In the genomic region with DNA sequence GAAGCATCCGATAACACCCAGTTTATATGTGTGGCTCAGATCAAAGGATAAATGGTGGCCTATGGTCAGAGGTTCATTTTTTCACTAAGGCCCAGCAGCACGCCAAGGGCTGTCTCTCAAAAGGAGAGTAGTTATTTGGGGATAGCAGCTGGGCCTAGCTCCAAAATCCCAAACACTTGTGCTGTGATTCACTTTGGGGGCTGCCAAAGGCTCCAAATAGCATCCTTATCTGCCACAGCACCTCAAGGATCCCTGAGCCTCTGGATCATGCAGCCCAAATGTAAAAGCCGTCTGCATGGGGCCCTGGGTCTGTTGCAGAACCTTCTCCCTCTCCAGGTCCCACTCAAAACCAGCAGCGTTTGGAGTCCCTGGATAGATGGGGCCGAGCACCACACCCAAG, we compare ENCODE assay signal across 24 mouse cellular contexts. TPM values are rescaled to one million over a fixed set of nuclear protein-coding genes. Genes with fewer than 3 reads are reported as not detected.
A peak's percentile ranks its signal among the peaks of the same experiment; 100 is the strongest.
DNase-seq lines count a peak whose midpoint lies in the region; ATAC-seq and TF ChIP-seq lines count a peak whose summit lies in the region.
"Had no signal": no experiment of that assay in that cellular context is flagged by ENCODE, and none has a peak within 500 bp of the region (broad histone marks: within the 10 kb centered on the region; RNA-seq: fewer than 3 reads in every experiment).

No protein-coding gene starts in this region.

- peaks cover 45% of the 10 kb centered on the region for H3K4me1 ChIP-seq in heart, embryonic 12.5 days (replicated peaks)
- H3K4me1 ChIP-seq: liver, embryonic 13.5 days had no signal

- peaks cover 16% of the 10 kb centered on the region; the same call in 1 of the 2 replicates for H3K27me3 ChIP-seq in heart, embryonic 12.5 days (replicated peaks)

- H3K27ac ChIP-seq in gastrocnemius, adult 2 months = peak overlapping the region; percentile 31; the same call in 1 of the 2 replicates
- no peak overlapping the region for H3K27ac ChIP-seq in heart, embryonic 12.5 days (ENCODE audit: poor library complexity, severe bottlenecking)
- H3K27ac ChIP-seq: hindbrain, embryonic 15.5 days; liver, embryonic 13.5 days; midbrain, embryonic 13.5 days had no signal

- 0 out of 2 replicates have a peak overlapping the region, but pooled peaks have one; percentile 11 for H3K4me2 ChIP-seq in heart, embryonic 12.5 days
- H3K4me2 ChIP-seq: hindbrain, embryonic 15.5 days; liver, embryonic 13.5 days; midbrain, embryonic 13.5 days had no signal

- ATAC-seq in heart, embryonic 12.5 days (ENCODE audit: insufficient number of reproducible peaks, low FRiP score) = no peak
- ATAC-seq: CD4-positive, CD25-positive, alpha-beta regulatory T cell, adult 4 months; forebrain, embryonic 14.5 days; midbrain, embryonic 13.5 days had no signal

- intact Hi-C loops in gastrocnemius, adult 2 months (cut with DNase I) = no loop called here
- intact Hi-C loops in gastrocnemius, postnatal 14 days (cut with DNase I; ENCODE audit: low total_unique reads) = no loop called here
- intact Hi-C loops in heart, postnatal 10 days (cut with DNase I) = no loop called here

- H3K4me3 ChIP-seq in gastrocnemius, adult 2 months = no peak overlapping the region
- H3K4me3 ChIP-seq in heart, embryonic 12.5 days = no peak overlapping the region
- H3K4me3 ChIP-seq: hindbrain, embryonic 15.5 days; liver, embryonic 13.5 days; megakaryocyte, embryonic 14.5 days; midbrain, embryonic 13.5 days had no signal

- no peak overlapping the region for H3K9ac ChIP-seq in heart, embryonic 12.5 days
- H3K9ac ChIP-seq: hindbrain, embryonic 15.5 days; liver, embryonic 13.5 days; midbrain, embryonic 13.5 days had no signal

- no peak for TF ChIP-seq CTCF in gastrocnemius, adult 2 months (IDR thresholded peaks at IDR 0.05)

- H3K36me3 ChIP-seq in heart, embryonic 12.5 days = no peaks in the 10 kb centered on the region
- H3K36me3 ChIP-seq: hindbrain, embryonic 15.5 days; liver, embryonic 13.5 days; midbrain, embryonic 13.5 days had no signal

- no peaks in the 10 kb centered on the region for H3K9me3 ChIP-seq in heart, embryonic 12.5 days (replicated peaks)
- H3K9me3 ChIP-seq: hindbrain, embryonic 15.5 days; liver, embryonic 13.5 days; megakaryocyte, embryonic 14.5 days; midbrain, embryonic 13.5 days had no signal

- DNase-seq in gastrocnemius, adult 2 months = peak; percentile 48
- DNase-seq in gastrocnemius, postnatal 14 days = no peak
- DNase-seq in lung, postnatal 10 days = peak; percentile 37
- no peak for DNase-seq in lung, postnatal 4 days
- DNase-seq in heart, postnatal 10 days = peak; percentile 79 to 80
- no peak for DNase-seq in kidney, postnatal 10 days
- DNase-seq in c-Kit-positive CD71-positive TER-119-positive erythroid progenitor cells, embryonic 14.5 days (ENCODE audit: low spot score) = no peak
- DNase-seq: adrenal gland, adult 2 months; cerebellum, adult 2 months; cerebellum, postnatal 25 days; embryo, embryonic 11 days; gastrocnemius, postnatal 25 days; kidney, adult 9 months; kidney, postnatal 36 days; liver, embryonic 13.5 days; lung, adult 2 months; right cerebral cortex, postnatal 25 days had no signal

- 47% methylated on average over 5 of the region's 5 CpGs for WGBS in heart, embryonic 12.5 days

RNA-seq across cellular contexts. Expression of gene Spsb1, which starts 6.7 kb away (rescaled TPM):
- 10 to 100 TPM in 1 of 2 experiments, 1 to 10 TPM in 1; 5.5 to 16.1 TPM for total RNA-seq in gastrocnemius, adult 2 months (2021)
- 10 to 100 TPM; 12.9 to 20.1 TPM for total RNA-seq in gastrocnemius, postnatal 14 days (2021)
- polyA plus RNA-seq in heart, embryonic 12.5 days (2016; fragmentation: Nextera tagmentation; extraction: Ambion mirVana) = 5.4 and 5.7 TPM in 2 replicates
- total RNA-seq in heart, postnatal 10 days (2021) = 10 to 100 TPM; 34.3 to 56.2 TPM
- total RNA-seq: monocyte, adult 5-6 weeks had no signal

Comparison
In these comparisons a context has a peak if more than half of its experiments do, and no peak if none do; other contexts are left out.
1. DNase-seq: peak in gastrocnemius, adult 2 months (single experiment), lung, postnatal 10 days (single experiment) and heart, postnatal 10 days (2 of 2); none in gastrocnemius, postnatal 14 days (single experiment), lung, postnatal 4 days (0 of 2), kidney, postnatal 10 days (single experiment) and c-Kit-positive CD71-positive TER-119-positive erythroid progenitor cells, embryonic 14.5 days (single experiment).